23 mouse cellular contexts compared by ENCODE assay signal in genomic region chr1:21323996-21324574, GRCm38 (mm10). TPM values are rescaled to one million over a fixed set of nuclear protein-coding genes. Genes with fewer than 3 reads are reported as not detected.
DNase-seq lines count a peak whose midpoint lies in the region; ATAC-seq and TF ChIP-seq lines count a peak whose summit lies in the region.
"Had no signal": no experiment of that assay in that cellular context is flagged by ENCODE, and none has a peak within 500 bp of the region (broad histone marks: within the 10 kb centered on the region; RNA-seq: fewer than 3 reads in every experiment).

No protein-coding gene starts in this region.

- no peak overlapping the region for H3K27ac ChIP-seq in forebrain, embryonic 13.5 days
- no peak overlapping the region for H3K27ac ChIP-seq in forebrain, embryonic 10.5 days
- H3K27ac ChIP-seq in intestine, embryonic 14.5 days (ENCODE audit: low read depth), result no peak overlapping the region
- no peak overlapping the region for H3K27ac ChIP-seq in intestine, postnatal 0 days (ENCODE audit: low read depth, low read length)
- H3K27ac ChIP-seq in midbrain, embryonic 16.5 days (ENCODE audit: low read length), result no peak overlapping the region
- H3K27ac ChIP-seq in heart, embryonic 11.5 days (ENCODE audit: low read depth, low read length), result no peak overlapping the region
- H3K27ac ChIP-seq: kidney, postnatal 0 days; layer of hippocampus, adult 2 months; limb, embryonic 13.5 days; liver, embryonic 15.5 days; macrophage; midbrain, embryonic 12.5 days had no signal

- no peak overlapping the region for H3K4me3 ChIP-seq in forebrain, embryonic 13.5 days
- H3K4me3 ChIP-seq in forebrain, embryonic 10.5 days, result no peak overlapping the region
- no peak overlapping the region for H3K4me3 ChIP-seq in intestine, embryonic 14.5 days (ENCODE audit: low read depth, low read length)
- H3K4me3 ChIP-seq in intestine, postnatal 0 days (ENCODE audit: low read depth, low read length), result no peak overlapping the region
- no peak overlapping the region for H3K4me3 ChIP-seq in midbrain, embryonic 16.5 days (ENCODE audit: low read depth, low read length)
- H3K4me3 ChIP-seq in heart, embryonic 11.5 days (ENCODE audit: low read depth, low read length), result no peak overlapping the region
- H3K4me3 ChIP-seq: layer of hippocampus, adult 2 months; limb, embryonic 13.5 days; liver, embryonic 15.5 days; midbrain, embryonic 12.5 days had no signal

- no peaks in the 10 kb centered on the region for H3K36me3 ChIP-seq in forebrain, embryonic 13.5 days (ENCODE audit: poor library complexity, severe bottlenecking)
- no peaks in the 10 kb centered on the region for H3K36me3 ChIP-seq in forebrain, embryonic 10.5 days (replicated peaks)
- no peaks in the 10 kb centered on the region for H3K36me3 ChIP-seq in intestine, embryonic 14.5 days (ENCODE audit: control insufficient read depth, insufficient read depth, low read length)
- H3K36me3 ChIP-seq in intestine, postnatal 0 days (ENCODE audit: control insufficient read depth, insufficient read depth), result no peaks in the 10 kb centered on the region
- H3K36me3 ChIP-seq in midbrain, embryonic 16.5 days (ENCODE audit: control insufficient read depth, insufficient read depth, low read length), result no peaks in the 10 kb centered on the region
- H3K36me3 ChIP-seq in heart, embryonic 11.5 days (ENCODE audit: control insufficient read depth, insufficient read depth, low read length), result no peaks in the 10 kb centered on the region
- H3K36me3 ChIP-seq: G1E; limb, embryonic 13.5 days; liver, embryonic 15.5 days; midbrain, embryonic 12.5 days had no signal

- no peaks in the 10 kb centered on the region for H3K4me1 ChIP-seq in forebrain, embryonic 13.5 days
- no peaks in the 10 kb centered on the region for H3K4me1 ChIP-seq in forebrain, embryonic 10.5 days
- H3K4me1 ChIP-seq in intestine, embryonic 14.5 days (replicated peaks; ENCODE audit: control insufficient read depth, insufficient read depth, low read length), result no peaks in the 10 kb centered on the region
- H3K4me1 ChIP-seq in intestine, postnatal 0 days (replicated peaks; ENCODE audit: control insufficient read depth, insufficient read depth, low read length), result no peaks in the 10 kb centered on the region
- no peaks in the 10 kb centered on the region for H3K4me1 ChIP-seq in midbrain, embryonic 16.5 days (ENCODE audit: control insufficient read depth, insufficient read depth, low read length)
- H3K4me1 ChIP-seq in heart, embryonic 11.5 days (ENCODE audit: control insufficient read depth, insufficient read depth, low read length), result no peaks in the 10 kb centered on the region
- H3K4me1 ChIP-seq: limb, embryonic 13.5 days; midbrain, embryonic 12.5 days had no signal

- no peak for DNase-seq in forebrain, embryonic 10.5 days (ENCODE audit: extremely low spot score, low spot score)
- peak; percentile 41 for DNase-seq in intestine, embryonic 14.5 days (ENCODE audit: low spot score)
- DNase-seq: cerebellum, adult 8-10 months; heart, adult 18-20 months; heart, postnatal 4 days; layer of hippocampus, postnatal 36 days had no signal

- H3K27me3 ChIP-seq in forebrain, embryonic 13.5 days, result no peaks in the 10 kb centered on the region
- no peaks in the 10 kb centered on the region for H3K27me3 ChIP-seq in forebrain, embryonic 10.5 days (ENCODE audit: poor library complexity, severe bottlenecking)
- H3K27me3 ChIP-seq in intestine, embryonic 14.5 days (replicated peaks; ENCODE audit: control insufficient read depth, insufficient read depth, low read length), result no peaks in the 10 kb centered on the region
- no peaks in the 10 kb centered on the region for H3K27me3 ChIP-seq in intestine, postnatal 0 days (replicated peaks; ENCODE audit: control insufficient read depth, insufficient read depth, low read length)
- no peaks in the 10 kb centered on the region for H3K27me3 ChIP-seq in midbrain, embryonic 16.5 days (ENCODE audit: control insufficient read depth, insufficient read depth, low read depth, low read length)
- H3K27me3 ChIP-seq in heart, embryonic 11.5 days (ENCODE audit: control insufficient read depth, insufficient read depth, low read length), result no peaks in the 10 kb centered on the region
- H3K27me3 ChIP-seq: limb, embryonic 13.5 days; liver, embryonic 15.5 days; midbrain, embryonic 12.5 days had no signal

- no peak overlapping the region for H3K4me2 ChIP-seq in forebrain, embryonic 13.5 days
- H3K4me2 ChIP-seq in intestine, embryonic 14.5 days (ENCODE audit: low read length), result no peak overlapping the region
- no peak overlapping the region for H3K4me2 ChIP-seq in intestine, postnatal 0 days (replicated peaks; ENCODE audit: low read depth)
- no peak overlapping the region for H3K4me2 ChIP-seq in midbrain, embryonic 16.5 days (ENCODE audit: low read length)
- H3K4me2 ChIP-seq in heart, embryonic 11.5 days, result no peak overlapping the region
- H3K4me2 ChIP-seq: limb, embryonic 13.5 days; liver, embryonic 15.5 days; midbrain, embryonic 12.5 days had no signal

- no peak overlapping the region for H3K9ac ChIP-seq in forebrain, embryonic 13.5 days
- H3K9ac ChIP-seq in intestine, embryonic 14.5 days (ENCODE audit: low read length), result no peak overlapping the region
- no peak overlapping the region for H3K9ac ChIP-seq in intestine, postnatal 0 days (ENCODE audit: low read depth, low read length)
- H3K9ac ChIP-seq in midbrain, embryonic 16.5 days (ENCODE audit: low read depth, low read length), result no peak overlapping the region
- no peak overlapping the region for H3K9ac ChIP-seq in heart, embryonic 11.5 days (ENCODE audit: low read depth, low read length)
- H3K9ac ChIP-seq: limb, embryonic 13.5 days; liver, embryonic 15.5 days; midbrain, embryonic 12.5 days had no signal

- no peaks in the 10 kb centered on the region; the same call in 1 of the 2 replicates for H3K9me3 ChIP-seq in forebrain, embryonic 13.5 days (replicated peaks)
- H3K9me3 ChIP-seq in forebrain, embryonic 10.5 days, result peaks cover 7% of the 10 kb centered on the region
- H3K9me3 ChIP-seq in intestine, embryonic 14.5 days (ENCODE audit: control insufficient read depth, low read length), result no peaks in the 10 kb centered on the region
- H3K9me3 ChIP-seq in intestine, postnatal 0 days (ENCODE audit: control insufficient read depth), result no peaks in the 10 kb centered on the region
- H3K9me3 ChIP-seq in midbrain, embryonic 16.5 days (replicated peaks; ENCODE audit: control insufficient read depth, low read length, poor library complexity, severe bottlenecking), result no peaks in the 10 kb centered on the region
- H3K9me3 ChIP-seq in heart, embryonic 11.5 days (replicated peaks; ENCODE audit: control insufficient read depth, low read length), result peaks cover 2% of the 10 kb centered on the region; the same call in 1 of the 2 replicates
- H3K9me3 ChIP-seq: limb, embryonic 13.5 days; liver, embryonic 15.5 days; midbrain, embryonic 12.5 days had no signal

- 49% methylated on average over 1 of the region's 1 CpGs for WGBS in forebrain, embryonic 13.5 days
- WGBS in forebrain, embryonic 10.5 days, result 75% methylated on average over 1 of the region's 1 CpGs
- WGBS in intestine, embryonic 14.5 days, result 50% methylated on average over 1 of the region's 1 CpGs
- WGBS in intestine, postnatal 0 days, result 33% methylated on average over 1 of the region's 1 CpGs
- 19% methylated on average over 1 of the region's 1 CpGs for WGBS in midbrain, embryonic 16.5 days
- WGBS in heart, embryonic 11.5 days (ENCODE audit: insufficient replicate concordance), result 98% methylated on average over 1 of the region's 1 CpGs

- no peak for TF ChIP-seq CTCF in intestine, postnatal 0 days (IDR thresholded peaks at IDR 0.05; ENCODE audit: low read depth)

- ATAC-seq in forebrain, embryonic 13.5 days, result 0 out of 2 replicates have a peak, but pooled peaks have one; percentile 43
- no peak for ATAC-seq in intestine, embryonic 14.5 days (replicated peaks; ENCODE audit: low FRiP score, low TSS enrichment, low read depth)
- ATAC-seq in intestine, postnatal 0 days, result no peak
- peak; percentile 33 for ATAC-seq in CD4-positive, CD25-positive, alpha-beta regulatory T cell, adult 4 months
- ATAC-seq in midbrain, embryonic 16.5 days, result peak; percentile 70; the same call in 1 of the 2 replicates
- ATAC-seq in frontal cortex, adult (ENCODE audit: low TSS enrichment), result no peak
- ATAC-seq in heart, embryonic 11.5 days (replicated peaks; ENCODE audit: insufficient number of reproducible peaks, low FRiP score, low TSS enrichment), result no peak

RNA-seq across cellular contexts. Expression of gene Khdc1a, which starts 25.4 kb away (rescaled TPM):
- polyA plus RNA-seq in forebrain, embryonic 13.5 days (2015; fragmentation: Nextera tagmentation; extraction: Ambion mirVana), result not detected in 2 replicates
- polyA plus RNA-seq in forebrain, embryonic 10.5 days (2016; fragmentation: Nextera tagmentation; extraction: Ambion mirVana), result not detected in 2 replicates
- not detected in 2 replicates for polyA plus RNA-seq in intestine, embryonic 14.5 days (2014; fragmentation: Nextera tagmentation; extraction: Ambion mirVana)
- not detected in 2 replicates for polyA plus RNA-seq in intestine, postnatal 0 days (2015; fragmentation: Nextera tagmentation; extraction: Ambion mirVana)
- 1 to 10 TPM; 1.9 to 2.1 TPM for polyA plus RNA-seq in CD4-positive, CD25-positive, alpha-beta regulatory T cell, adult 4 months (2017; shearing (Covaris generic))
- not detected in 2 replicates for polyA plus RNA-seq in midbrain, embryonic 16.5 days (2015; fragmentation: Nextera tagmentation; extraction: Ambion mirVana)
- not detected in 2 replicates for polyA plus RNA-seq in heart, embryonic 11.5 days (2014; fragmentation: Nextera tagmentation; extraction: Ambion mirVana)
- polyA plus RNA-seq: frontal cortex, adult 2 months; G1E; heart, embryonic 14.5 days; kidney, postnatal 0 days; limb, embryonic 13.5 days; liver, embryonic 15.5 days; lung, embryonic 16.5 days; macrophage; midbrain, embryonic 12.5 days had no signal

RNA-seq across cellular contexts. Expression of gene Khdc1c, which starts 44.0 kb away (rescaled TPM):
- not detected in 2 replicates for polyA plus RNA-seq in forebrain, embryonic 13.5 days (2015; fragmentation: Nextera tagmentation; extraction: Ambion mirVana)
- polyA plus RNA-seq in forebrain, embryonic 10.5 days (2016; fragmentation: Nextera tagmentation; extraction: Ambion mirVana), result not detected in 2 replicates
- not detected in 2 replicates for polyA plus RNA-seq in intestine, embryonic 14.5 days (2014; fragmentation: Nextera tagmentation; extraction: Ambion mirVana)
- not detected in 2 replicates for polyA plus RNA-seq in intestine, postnatal 0 days (2015; fragmentation: Nextera tagmentation; extraction: Ambion mirVana)
- not detected for polyA plus RNA-seq in CD4-positive, CD25-positive, alpha-beta regulatory T cell, adult 4 months (2017; shearing (Covaris generic))
- not detected in 2 replicates for polyA plus RNA-seq in midbrain, embryonic 16.5 days (2015; fragmentation: Nextera tagmentation; extraction: Ambion mirVana)
- not detected in 2 replicates for polyA plus RNA-seq in heart, embryonic 11.5 days (2014; fragmentation: Nextera tagmentation; extraction: Ambion mirVana)
- polyA plus RNA-seq: frontal cortex, adult 2 months; G1E; heart, embryonic 14.5 days; kidney, postnatal 0 days; limb, embryonic 13.5 days; liver, embryonic 15.5 days; lung, embryonic 16.5 days; macrophage; midbrain, embryonic 12.5 days; thymus, postnatal 0 days had no signal

RNA-seq across cellular contexts. Expression of gene Khdc1b, which starts 59.3 kb away (rescaled TPM):
- 0.09 TPM in 1 of 2 replicates, not detected in the other for polyA plus RNA-seq in forebrain, embryonic 13.5 days (2015; fragmentation: Nextera tagmentation; extraction: Ambion mirVana)
- not detected in 2 replicates for polyA plus RNA-seq in forebrain, embryonic 10.5 days (2016; fragmentation: Nextera tagmentation; extraction: Ambion mirVana)
- 0.12 and 0.20 TPM in 2 replicates for polyA plus RNA-seq in intestine, embryonic 14.5 days (2014; fragmentation: Nextera tagmentation; extraction: Ambion mirVana)
- polyA plus RNA-seq in intestine, postnatal 0 days (2015; fragmentation: Nextera tagmentation; extraction: Ambion mirVana), result 0.07 and 0.08 TPM in 2 replicates
- under 1 TPM in 1 of 2 experiments, not detected in 1; 0.20 TPM for polyA plus RNA-seq in CD4-positive, CD25-positive, alpha-beta regulatory T cell, adult 4 months (2017; shearing (Covaris generic))
- 0.13 and 0.15 TPM in 2 replicates for polyA plus RNA-seq in midbrain, embryonic 16.5 days (2015; fragmentation: Nextera tagmentation; extraction: Ambion mirVana)
- 0.15 TPM in 1 of 2 replicates, not detected in the other for polyA plus RNA-seq in heart, embryonic 11.5 days (2014; fragmentation: Nextera tagmentation; extraction: Ambion mirVana)
- polyA plus RNA-seq: frontal cortex, adult 2 months; G1E; heart, embryonic 14.5 days; liver, embryonic 15.5 days; macrophage had no signal

Comparison
In these comparisons a context has a peak if more than half of its experiments do, and no peak if none do; other contexts are left out.
1. ATAC-seq: peak in forebrain, embryonic 13.5 days (single experiment), CD4-positive, CD25-positive, alpha-beta regulatory T cell, adult 4 months (single experiment) and midbrain, embryonic 16.5 days (single experiment); none in intestine, embryonic 14.5 days (single experiment), intestine, postnatal 0 days (single experiment), frontal cortex, adult (single experiment) and heart, embryonic 11.5 days (single experiment).